Mouse (Mus musculus): ENCODE measurements around the gene Defa22.
"Not testable (repeated sequence)": the region's sequence is repeated elsewhere in the genome, so short reads cannot be mapped to it uniquely, and the experiment has no call there.

Gene Defa22

DNA sequence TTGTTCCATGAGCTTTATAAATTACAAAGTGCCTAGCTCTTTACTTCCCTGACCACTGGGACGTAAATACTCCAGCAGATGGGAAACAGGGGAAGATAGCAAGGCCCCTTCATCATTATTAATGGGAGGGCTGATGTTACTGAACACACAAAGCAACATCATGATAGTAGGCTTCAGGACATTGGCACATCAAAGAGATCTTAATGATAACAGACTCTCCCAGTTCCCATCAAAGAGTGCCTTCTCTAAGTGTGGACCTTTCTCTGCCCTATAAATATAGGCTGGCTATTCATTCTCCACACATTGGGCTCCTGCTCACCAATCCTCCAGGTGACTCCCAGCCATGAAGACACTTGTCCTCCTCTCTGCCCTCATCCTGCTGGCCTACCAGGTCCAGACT lies at the start of gene Defa22:
Gene Defa22 (plus strand): TSS at position 301 of the 400 bp plus-strand sequence.
- in situ Hi-C loops (cut with MboI; ENCODE audit: low sequenced_read_pairs), result not testable (repeated sequence)

DNA sequence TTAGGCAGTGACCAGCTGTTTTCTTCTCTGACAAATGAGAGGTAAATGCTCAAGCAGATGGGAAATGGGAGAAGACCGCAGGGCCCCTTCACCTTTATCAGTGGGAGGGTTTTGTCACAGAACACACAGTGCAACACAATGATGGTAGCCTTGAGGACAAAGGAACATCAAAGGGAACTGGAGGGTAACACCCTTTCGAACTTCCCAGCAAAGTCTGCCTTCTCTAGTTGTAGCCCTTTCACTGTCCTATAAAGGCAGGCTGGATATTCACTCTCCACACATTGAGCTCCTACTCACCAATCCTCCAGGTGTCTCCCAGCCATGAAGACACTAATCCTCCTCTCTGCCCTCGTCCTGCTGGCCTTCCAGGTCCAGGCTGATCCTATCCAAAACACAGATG lies 27.7 kb upstream of the Defa22 start, which contains the start of gene Defa30:
Gene Defa30 (plus strand): TSS at position 301 of the 400 bp plus-strand sequence.
- in situ Hi-C loops (cut with MboI; ENCODE audit: low sequenced_read_pairs), result not testable (repeated sequence)

DNA sequence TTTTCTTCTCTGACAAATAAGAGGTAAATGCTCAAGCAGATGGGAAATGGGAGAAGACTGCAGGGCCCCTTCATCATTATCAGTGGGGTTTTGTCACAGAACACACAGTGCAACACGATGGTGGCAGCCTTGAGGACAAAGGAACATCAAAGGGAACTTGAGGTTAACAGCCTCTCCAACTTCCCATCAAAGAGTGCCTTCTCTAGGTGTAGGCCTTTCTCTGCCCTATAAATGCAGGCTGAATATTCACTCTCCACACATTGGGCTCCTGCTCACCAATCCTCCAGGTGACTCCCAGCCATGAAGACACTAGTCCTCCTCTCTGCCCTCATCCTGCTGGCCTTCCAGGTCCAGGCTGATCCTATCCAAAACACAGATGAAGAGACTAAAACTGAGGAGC lies 29.2 kb downstream of the Defa22 start, which contains the start of gene Defa31:
Gene Defa31 (plus strand): TSS at position 301 of the 400 bp plus-strand sequence.
- in situ Hi-C loops (cut with MboI; ENCODE audit: low sequenced_read_pairs), result not testable (repeated sequence)

DNA sequence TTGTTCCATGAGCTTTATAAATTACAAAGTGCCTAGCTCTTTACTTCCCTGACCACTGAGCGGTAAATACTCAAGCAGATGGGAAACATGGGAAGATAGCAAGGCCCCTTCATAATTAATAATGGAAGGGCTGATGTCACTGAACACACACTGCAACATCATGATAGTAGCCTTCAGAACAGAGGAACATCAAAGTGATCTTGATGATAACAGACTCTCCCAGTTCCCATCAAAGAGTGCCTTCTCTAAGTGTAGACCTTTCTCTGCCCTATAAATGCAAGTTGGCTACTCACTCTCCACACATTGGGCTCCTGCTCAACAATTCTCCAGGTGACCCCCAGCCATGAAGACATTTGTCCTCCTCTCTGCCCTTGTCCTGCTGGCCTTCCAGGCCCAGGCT lies 39.2 kb downstream of the Defa22 start, which contains the start of gene Gm15293:
Gene Gm15293 (plus strand): TSS at position 301 of the 400 bp plus-strand sequence.
- in situ Hi-C loops (cut with MboI; ENCODE audit: low sequenced_read_pairs), result not testable (repeated sequence)
